Mouse (Mus musculus) adrenal gland, postnatal 36 days (tissue): ENCODE measurements around the gene Greb1. TPM values are rescaled to one million over a fixed set of nuclear protein-coding genes. Genes with fewer than 3 reads are reported as not detected.
"Not testable (repeated sequence)": the region's sequence is repeated elsewhere in the genome, so short reads cannot be mapped to it uniquely, and the experiment has no call there.

ENCODE experiments used
- DNase-seq, 2 experiments: peaks; one replicate each; pipeline ENCODE4 v3.0.0; 2021; ENCODE audit warnings: mixed read lengths in 1 of 2
- total RNA-seq, 2 experiments: library from RNA; stranded (reverse); gene quantifications; 2 replicates each; pipeline ENCODE4 v1.2.3; 2021

Greb1 gene
- total RNA-seq, 2 experiments from 2014 or later, result 29.2 to 77.1 TPM

- no peak for DNase-seq
Observed at GRCm38 (mm10) chr12:16763649-16764422, 36.9 kb downstream of the Greb1 start.

- no peak for DNase-seq
Observed at GRCm38 (mm10) chr12:16761461-16761860, 39.2 kb downstream of the Greb1 start.

- no peak for DNase-seq
Observed at GRCm38 (mm10) chr12:16760246-16760645, 40.4 kb downstream of the Greb1 start.

GRCm38 (mm10) chr12:16754311-16754710, 46.4 kb downstream of the Greb1 start:
- DNase-seq, result peak; percentile 68 to 78

- DNase-seq, result no peak
Observed at GRCm38 (mm10) chr12:16753555-16753954, 47.1 kb downstream of the Greb1 start.

GRCm38 (mm10) chr12:16753110-16753509, 47.6 kb downstream of the Greb1 start:
- DNase-seq, result peak; percentile 40 to 68

GRCm38 (mm10) chr12:16752236-16752840, 48.3 kb downstream of the Greb1 start:
- no peak for DNase-seq

GRCm38 (mm10) chr12:16751609-16752008, 49.1 kb downstream of the Greb1 start:
- no peak for DNase-seq

- DNase-seq, result peak in 1 of 2 experiments; percentile 53
Observed at GRCm38 (mm10) chr12:16740059-16740458, 60.6 kb downstream of the Greb1 start.

GRCm38 (mm10) chr12:16737266-16737665, 63.4 kb downstream of the Greb1 start:
- DNase-seq, result no peak

- no peak for DNase-seq
Observed at GRCm38 (mm10) chr12:16734698-16735097, 66.0 kb downstream of the Greb1 start.

GRCm38 (mm10) chr12:16734009-16734408, 66.7 kb downstream of the Greb1 start:
- DNase-seq, result peak; percentile 80

- DNase-seq, result peak; percentile 31 to 68
Observed at GRCm38 (mm10) chr12:16731121-16731741, 69.5 kb downstream of the Greb1 start.

- peak; percentile 81 to 84 for DNase-seq
Observed at GRCm38 (mm10) chr12:16730196-16730595, 70.5 kb downstream of the Greb1 start.

GRCm38 (mm10) chr12:16728221-16728620, 72.5 kb downstream of the Greb1 start:
- no peak for DNase-seq

- peak; percentile 34 to 49 for DNase-seq
Observed at GRCm38 (mm10) chr12:16726229-16726628, 74.5 kb downstream of the Greb1 start.

- DNase-seq, result no peak
Observed at GRCm38 (mm10) chr12:16723601-16724000, 77.1 kb downstream of the Greb1 start.

- DNase-seq, result peak; percentile 71 to 81
Observed at GRCm38 (mm10) chr12:16718660-16719315, 81.9 kb downstream of the Greb1 start.

- peak; percentile 57 to 67 for DNase-seq
Observed at GRCm38 (mm10) chr12:16717653-16718052, 83.0 kb downstream of the Greb1 start.

- no peak for DNase-seq
Observed at GRCm38 (mm10) chr12:16714616-16715015, 86.1 kb downstream of the Greb1 start.

- DNase-seq, result no peak
Observed at GRCm38 (mm10) chr12:16698691-16699090, 102.0 kb downstream of the Greb1 start.

- DNase-seq, result no peak
Observed at GRCm38 (mm10) chr12:16696146-16696545, 104.5 kb downstream of the Greb1 start.

GRCm38 (mm10) chr12:16695252-16695651, 105.4 kb downstream of the Greb1 start:
- not testable (repeated sequence) for DNase-seq
